Mouse (Mus musculus) cerebellum, adult (tissue): ENCODE data around the gene Crebl2.

ENCODE experiments used
- ATAC-seq: cut with Nextera tagmentation; 2 replicates; pipeline ENCODE4 v1.9.2; 2017; ENCODE audit warnings: mild to moderate bottlenecking, moderate library complexity, mixed read lengths; ENCODE audit not compliant: insufficient number of reproducible peaks, low FRiP score, low TSS enrichment

Crebl2 gene

DNA sequence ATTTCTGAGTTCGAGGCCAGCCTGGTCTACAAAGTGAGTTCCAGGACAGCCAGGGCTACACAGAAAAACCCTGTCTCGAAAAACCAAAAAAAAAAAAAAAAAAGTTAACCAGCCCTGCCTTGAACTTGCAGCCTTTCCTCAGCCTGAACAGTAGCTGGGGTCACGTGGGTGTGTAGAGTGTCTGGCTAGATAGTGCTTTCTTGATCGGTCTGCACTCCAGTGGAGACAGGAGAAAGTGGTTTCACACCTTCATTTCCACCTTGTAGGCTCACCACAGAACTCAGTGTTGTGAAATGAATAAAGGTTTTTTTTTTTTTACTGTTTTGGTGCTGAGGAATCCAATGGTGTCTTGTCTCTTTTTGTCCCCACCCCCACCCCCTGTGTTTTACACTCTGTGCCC is 73.4 kb downstream of the Crebl2 start:
- no peak for ATAC-seq

GRCm38 (mm10) chr6:134903891-134904884 is 74.2 kb downstream of the Crebl2 start:
- no peak for ATAC-seq

DNA sequence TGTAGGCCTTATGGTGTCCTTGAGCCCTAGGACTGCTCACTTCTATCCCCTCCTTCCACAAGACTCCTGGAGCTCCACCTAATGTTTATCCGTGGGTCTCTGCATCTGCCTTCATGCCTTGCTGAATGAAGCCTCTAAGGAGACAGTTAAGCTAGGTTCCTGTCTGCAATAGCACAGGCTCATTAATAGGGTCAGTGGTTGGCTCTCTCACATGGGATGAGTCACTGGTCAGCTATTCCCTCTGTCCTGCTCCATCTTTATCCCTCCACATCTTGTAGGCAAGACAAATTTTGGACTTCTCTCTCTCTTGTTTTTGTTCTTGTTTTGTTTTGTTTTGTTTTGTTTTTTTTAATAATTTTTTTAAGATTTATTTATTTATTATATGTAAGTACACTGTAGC is 75.9 kb downstream of the Crebl2 start:
- no peak for ATAC-seq
